Mouse (Mus musculus) heart, adult 2 months (tissue): Measurements from ENCODE around the gene Rnf187. TPM values are rescaled to one million over a fixed set of nuclear protein-coding genes. Genes with fewer than 3 reads are reported as not detected.

Source experiments
- DNase-seq, 2 experiments: peaks; one replicate each; pipeline ENCODE4 v3.0.0; 2021
- H3K27ac ChIP-seq: fragments of 200-600 bp; 2 replicates; pipeline ENCODE4 v1.8.1; 2022
- H3K27me3 ChIP-seq: fragments of 200-500 bp; 2 replicates; pipeline ENCODE4 v1.6.1; 2012; ENCODE audit warnings: mild to moderate bottlenecking, low read length, inconsistent platforms, mixed read lengths; ENCODE audit not compliant: control insufficient read depth, insufficient read depth
- H3K36me3 ChIP-seq: fragments of 200-500 bp; 2 replicates; pipeline ENCODE4 v1.6.1; 2012; ENCODE audit warnings: low read length, inconsistent platforms; ENCODE audit not compliant: control insufficient read depth, insufficient read depth
- H3K4me1 ChIP-seq: fragments of 200-500 bp; 2 replicates; pipeline ENCODE4 v1.6.1; 2011; ENCODE audit warnings: low read length; ENCODE audit not compliant: control insufficient read depth, insufficient read depth
- H3K4me3 ChIP-seq: fragments of 200-600 bp; 2 replicates; pipeline ENCODE4 v1.8.1; 2022
- H3K79me2 ChIP-seq: fragments of 200-500 bp; replicated peaks from 2 replicates; pipeline ENCODE4 v1.6.1; 2012; ENCODE audit warnings: mild to moderate bottlenecking, inconsistent platforms, low read length, moderate library complexity, mixed read lengths; ENCODE audit not compliant: control insufficient read depth, insufficient read depth
- H3K9ac ChIP-seq: fragments of 200-500 bp; 2 replicates; pipeline ENCODE4 v1.6.1; 2012; ENCODE audit warnings: low read depth, mild to moderate bottlenecking, control low read depth, inconsistent platforms, low read length, mixed read lengths
- CTCF ChIP-seq: fragments of 200-600 bp; IDR thresholded peaks from 2 replicates; pipeline ENCODE4 v1.8.1; 2022; ENCODE audit warnings: antibody characterized with exemption, mild to moderate bottlenecking, moderate library complexity
- EP300 ChIP-seq: fragments of 200-500 bp; IDR thresholded peaks from 2 replicates; pipeline ENCODE4 v1.6.1; 2011; ENCODE audit warnings: low read depth, low read length, control low read depth; ENCODE audit not compliant: insufficient read depth
- POLR2A ChIP-seq: fragments of 200-500 bp; IDR thresholded peaks from 2 replicates; pipeline ENCODE4 v1.6.1; 2011; ENCODE audit warnings: mild to moderate bottlenecking, low read depth, low read length, control low read depth; ENCODE audit not compliant: insufficient read depth
- WGBS: fragments of 180-500 bp; shearing (Covaris S2); methylation state at CpG from one replicate; pipeline ENCODE4 v1.1.7; 2018; 5-methylcytosine and 5-hydroxymethylcytosine counted together
- intact Hi-C: fragments of 180-260 bp; cut with DNase I; formaldehyde crosslinking; loops from one replicate; pipeline ENCODE4 v1.15.1; 2025
- microRNA-seq, 2 experiments: library from miRNA; unstranded; fragments of <30 nt; microRNA quantifications; one replicate each; pipeline ENCODE4 v1.2.0; 2021
- polyA plus RNA-seq: library from polyadenylated mRNA; depleted of rRNA; stranded (reverse); fragments of >200 nt; gene quantifications from 2 replicates; pipeline ENCODE4 v1.2.3, GENCODE M21; 2012; rRNA removed
- total RNA-seq, 2 experiments: library from RNA; stranded (reverse); gene quantifications; 2 replicates each; pipeline ENCODE4 v1.2.3; 2021

Gene Rnf187
- total and polyA plus RNA-seq, 3 experiments: 164 to 182 (median 177) TPM

GRCm38 (mm10) chr11:58890511-58890910, 48.2 kb downstream of the Rnf187 start:
- peaks cover 2% of the 10 kb centered on the region; the same call in 1 of the 2 replicates for H3K36me3 ChIP-seq
- intact Hi-C loops: no loop called here
- WGBS: 72% methylated on average over 10 of the region's 10 CpGs

GRCm38 (mm10) chr11:58883756-58884155, 55.0 kb downstream of the Rnf187 start:
- TF ChIP-seq CTCF: no peak
- TF ChIP-seq POLR2A: no peak
- TF ChIP-seq EP300: no peak
- no peaks in the 10 kb centered on the region for H3K36me3 ChIP-seq
- DNase-seq: no peak
- no peaks in the 10 kb centered on the region for H3K79me2 ChIP-seq
- no peak overlapping the region for H3K4me3 ChIP-seq
- intact Hi-C loops: no loop called here
- H3K4me1 ChIP-seq: no peaks in the 10 kb centered on the region
- 76% methylated on average over 8 of the region's 8 CpGs for WGBS
- H3K27me3 ChIP-seq: no peaks in the 10 kb centered on the region
- no peak overlapping the region for H3K27ac ChIP-seq
- no peak overlapping the region for H3K9ac ChIP-seq

More at GRCm38 (mm10) chr11:58890511-58890910, 48.2 kb downstream of the Rnf187 start:
- no peaks in the 10 kb centered on the region for H3K27me3 ChIP-seq
- no peak overlapping the region for H3K9ac ChIP-seq
- no peak overlapping the region for H3K4me3 ChIP-seq
- no peaks in the 10 kb centered on the region; the same call in 1 of the 2 replicates for H3K4me1 ChIP-seq
- H3K79me2 ChIP-seq: no peaks in the 10 kb centered on the region
- DNase-seq: no peak
- TF ChIP-seq POLR2A: no peak
- no peak for TF ChIP-seq CTCF
- no peak for TF ChIP-seq EP300
- H3K27ac ChIP-seq: no peak overlapping the region

Small RNA genes within 50 kb of the gene (microRNA-seq; reads per million reads assigned to microRNA genes)
- 0 reads per million in 2 experiments for gene Gm44313

Other genes with a start within 250 kb of the Rnf187 start
- not detected for gene Olfr319, start 239.8 kb downstream of the Rnf187 start, total RNA-seq
- not detected in 2 replicates for gene Olfr319, start 239.8 kb downstream of the Rnf187 start, polyA plus RNA-seq
- not detected for gene Olfr318, start 214.9 kb downstream of the Rnf187 start, total RNA-seq
- gene Olfr318, start 214.9 kb downstream of the Rnf187 start, polyA plus RNA-seq: not detected in 2 replicates
- gene Olfr317, start 199.7 kb downstream of the Rnf187 start, total RNA-seq: not detected
- not detected in 2 replicates for gene Olfr317, start 199.7 kb downstream of the Rnf187 start, polyA plus RNA-seq
- gene Olfr316, start 186.2 kb downstream of the Rnf187 start, total RNA-seq: not detected
- gene Olfr316, start 186.2 kb downstream of the Rnf187 start, polyA plus RNA-seq: not detected in 2 replicates
- not detected for gene Olfr315, start 165.7 kb downstream of the Rnf187 start, total RNA-seq
- not detected in 2 replicates for gene Olfr315, start 165.7 kb downstream of the Rnf187 start, polyA plus RNA-seq
- not detected for gene Olfr314, start 156.0 kb downstream of the Rnf187 start, total RNA-seq
- not detected in 2 replicates for gene Olfr314, start 156.0 kb downstream of the Rnf187 start, polyA plus RNA-seq
- not detected for gene Fam183b, start 137.0 kb downstream of the Rnf187 start, total RNA-seq
- 0.76 and 0.78 TPM in 2 replicates for gene Fam183b, start 137.0 kb downstream of the Rnf187 start, polyA plus RNA-seq
- not detected for gene Olfr313, start 123.9 kb downstream of the Rnf187 start, total RNA-seq
- gene Olfr313, start 123.9 kb downstream of the Rnf187 start, polyA plus RNA-seq: not detected in 2 replicates
- not detected for gene Olfr312, start 109.7 kb downstream of the Rnf187 start, total RNA-seq
- gene Olfr312, start 109.7 kb downstream of the Rnf187 start, polyA plus RNA-seq: not detected in 2 replicates
- not detected for gene Olfr311, start 99.7 kb downstream of the Rnf187 start, total RNA-seq
- gene Olfr311, start 99.7 kb downstream of the Rnf187 start, polyA plus RNA-seq: not detected in 2 replicates
- gene Gm12258, start 91.8 kb downstream of the Rnf187 start, total RNA-seq: 1 to 10 TPM in 1 of 2 experiments, under 1 TPM in 1; 0.77 to 1.3 TPM
- 1.3 and 2.8 TPM in 2 replicates for gene Gm12258, start 91.8 kb downstream of the Rnf187 start, polyA plus RNA-seq
- 1 to 10 TPM; 2.1 TPM for gene 2810021J22Rik, start 71.7 kb downstream of the Rnf187 start, total RNA-seq
- gene 2810021J22Rik, start 71.7 kb downstream of the Rnf187 start, polyA plus RNA-seq: 3.1 TPM in 2 replicates
- gene Zfp39, start 34.7 kb downstream of the Rnf187 start, total RNA-seq: 1 to 10 TPM; 2.9 to 3.7 TPM
- 0.88 and 1.2 TPM in 2 replicates for gene Zfp39, start 34.7 kb downstream of the Rnf187 start, polyA plus RNA-seq
- gene Btnl10, start 21.0 kb downstream of the Rnf187 start, total RNA-seq: not detected
- gene Btnl10, start 21.0 kb downstream of the Rnf187 start, polyA plus RNA-seq: 0.04 and 0.09 TPM in 2 replicates
- gene Hist3h2ba, start 10.0 kb upstream of the Rnf187 start, total RNA-seq: 1 to 10 TPM in 1 of 2 experiments, under 1 TPM in 1; 0.81 to 1.1 TPM
- 0.67 and 1.5 TPM in 2 replicates for gene Hist3h2ba, start 10.0 kb upstream of the Rnf187 start, polyA plus RNA-seq
- gene Hist3h2a, start 15.8 kb upstream of the Rnf187 start, total RNA-seq: 10 to 100 TPM; 13.6 to 14.0 TPM
- gene Hist3h2a, start 15.8 kb upstream of the Rnf187 start, polyA plus RNA-seq: 12.6 and 15.4 TPM in 2 replicates
- under 1 TPM in 1 of 2 experiments, not detected in 1; 0.07 TPM for gene Trim17, start 15.8 kb upstream of the Rnf187 start, total RNA-seq
- 0.20 and 0.37 TPM in 2 replicates for gene Trim17, start 15.8 kb upstream of the Rnf187 start, polyA plus RNA-seq
- 10 to 100 TPM; 11.9 to 14.0 TPM for gene Trim11, start 39.2 kb upstream of the Rnf187 start, total RNA-seq
- gene Trim11, start 39.2 kb upstream of the Rnf187 start, polyA plus RNA-seq: 14.3 and 19.4 TPM in 2 replicates
- gene Obscn, start 197.5 kb upstream of the Rnf187 start, total RNA-seq: 100 to 1,000 TPM; 667 to 894 TPM
- gene Obscn, start 197.5 kb upstream of the Rnf187 start, polyA plus RNA-seq: 315 and 368 TPM in 2 replicates
- 10 to 100 TPM; 14.8 to 17.9 TPM for gene Iba57, start 224.8 kb upstream of the Rnf187 start, total RNA-seq
- gene Iba57, start 224.8 kb upstream of the Rnf187 start, polyA plus RNA-seq: 10.6 and 11.8 TPM in 2 replicates
- gene Gjc2, start 244.3 kb upstream of the Rnf187 start, total RNA-seq: under 1 TPM; 0.45 to 0.57 TPM
- gene Gjc2, start 244.3 kb upstream of the Rnf187 start, polyA plus RNA-seq: 0.72 and 0.73 TPM in 2 replicates